Mouse (Mus musculus): ENCODE data around the gene Naa10. TPM values are rescaled to one million over a fixed set of nuclear protein-coding genes. Genes with fewer than 3 reads are reported as not detected.

Naa10 gene
- polyA plus RNA-seq, 1 experiment from 2014 or later, result 79.2 TPM

- ATAC-seq (ENCODE audit: insufficient read depth), result peak; percentile 95
- Histone ChIP-seq H3K9ac (peak overlapping the region; percentile 25; the same call in 1 of the 2 replicates), H3K4me2 (peak overlapping the region; percentile 72), H3K4me1 (replicated peaks) (peaks cover 39% of the 10 kb centered on the region), H3K4me3 (replicated peaks) (peak overlapping the region; percentile 49), H3K36me3 (replicated peaks) (peaks cover 11% of the 10 kb centered on the region; the same call in 1 of the 2 replicates), H3K27ac (replicated peaks) (peak overlapping the region; percentile 77), H3K9me3 (replicated peaks) (no peaks in the 10 kb centered on the region), H3K27me3 (no peaks in the 10 kb centered on the region)
- WGBS (ENCODE audit: insufficient replicate concordance), result 19% methylated on average over 31 of the region's 31 CpGs
Observed at GRCm38 (mm10) chrX:73914827-73915703, 6.7 kb downstream of the Naa10 start.

GRCm38 (mm10) chrX:73911588-73911987 is 10.2 kb downstream of the Naa10 start:
- H3K4me1 ChIP-seq (replicated peaks), result peaks cover 45% of the 10 kb centered on the region
- no peaks in the 10 kb centered on the region for H3K36me3 ChIP-seq (replicated peaks)
- no peaks in the 10 kb centered on the region for H3K9me3 ChIP-seq (replicated peaks)
- no peak for ATAC-seq (ENCODE audit: insufficient read depth)
- H3K4me2 ChIP-seq, result peak overlapping the region; percentile 74
- no peaks in the 10 kb centered on the region for H3K27me3 ChIP-seq
- H3K4me3 ChIP-seq (replicated peaks), result no peak overlapping the region
- H3K9ac ChIP-seq, result no peak overlapping the region
- WGBS (ENCODE audit: insufficient replicate concordance), result 46% methylated on average over 2 of the region's 2 CpGs
- H3K27ac ChIP-seq (replicated peaks), result peak overlapping the region; percentile 72

GRCm38 (mm10) chrX:73911156-73911555 is 10.6 kb downstream of the Naa10 start:
- Histone ChIP-seq H3K27me3 (no peaks in the 10 kb centered on the region), H3K27ac (replicated peaks) (peak overlapping the region; percentile 72), H3K9ac (peak overlapping the region; percentile 37; the same call in 1 of the 2 replicates), H3K4me1 (replicated peaks) (peaks cover 43% of the 10 kb centered on the region), H3K9me3 (replicated peaks) (no peaks in the 10 kb centered on the region), H3K36me3 (replicated peaks) (no peaks in the 10 kb centered on the region), H3K4me3 (replicated peaks) (peak overlapping the region; percentile 49), H3K4me2 (peak overlapping the region; percentile 74)
- WGBS (ENCODE audit: insufficient replicate concordance), result 12% methylated on average over 21 of the region's 26 CpGs
- 0 out of 2 replicates have a peak, but pooled peaks have one; percentile 8 for ATAC-seq (ENCODE audit: insufficient read depth)

- H3K36me3 ChIP-seq (replicated peaks), result no peaks in the 10 kb centered on the region
- H3K4me1 ChIP-seq (replicated peaks), result peaks cover 36% of the 10 kb centered on the region
- H3K4me3 ChIP-seq (replicated peaks), result peak overlapping the region; percentile 49
- H3K27me3 ChIP-seq, result no peaks in the 10 kb centered on the region
- H3K4me2 ChIP-seq, result peak overlapping the region; percentile 74
- no peak for ATAC-seq (ENCODE audit: insufficient read depth)
- peak overlapping the region; percentile 72 for H3K27ac ChIP-seq (replicated peaks)
- H3K9ac ChIP-seq, result no peak overlapping the region
- no peaks in the 10 kb centered on the region for H3K9me3 ChIP-seq (replicated peaks)
Observed at GRCm38 (mm10) chrX:73910451-73910850, 11.3 kb downstream of the Naa10 start.

GRCm38 (mm10) chrX:73910049-73910448 is 11.7 kb downstream of the Naa10 start:
- Histone ChIP-seq H3K9me3 (replicated peaks) (no peaks in the 10 kb centered on the region), H3K4me2 (peak overlapping the region; percentile 74; the same call in 1 of the 2 replicates), H3K4me3 (replicated peaks) (peak overlapping the region; percentile 49; the same call in 1 of the 2 replicates), H3K36me3 (replicated peaks) (no peaks in the 10 kb centered on the region), H3K27me3 (no peaks in the 10 kb centered on the region), H3K27ac (replicated peaks) (0 out of 2 replicates have a peak overlapping the region, but pooled peaks have one; percentile 72), H3K4me1 (replicated peaks) (peaks cover 35% of the 10 kb centered on the region), H3K9ac (no peak overlapping the region)
- WGBS (ENCODE audit: insufficient replicate concordance), result 32% methylated on average over 1 of the region's 1 CpGs
- no peak for ATAC-seq (ENCODE audit: insufficient read depth)

GRCm38 (mm10) chrX:73897959-73898358 is 23.8 kb downstream of the Naa10 start:
- no peaks in the 10 kb centered on the region for H3K36me3 ChIP-seq (replicated peaks)
- no peak overlapping the region for H3K9ac ChIP-seq
- no peak overlapping the region for H3K27ac ChIP-seq (replicated peaks)
- WGBS (ENCODE audit: insufficient replicate concordance), result 45% methylated on average over 3 of the region's 3 CpGs
- H3K27me3 ChIP-seq, result no peaks in the 10 kb centered on the region
- H3K4me1 ChIP-seq (replicated peaks), result no peaks in the 10 kb centered on the region
- no peak overlapping the region for H3K4me2 ChIP-seq
- no peak overlapping the region for H3K4me3 ChIP-seq (replicated peaks)
- no peak for ATAC-seq (ENCODE audit: insufficient read depth)
- no peaks in the 10 kb centered on the region for H3K9me3 ChIP-seq (replicated peaks)

GRCm38 (mm10) chrX:73895719-73896118 is 26.0 kb downstream of the Naa10 start, which contains the start of gene L1cam:
Gene L1cam, minus strand, starts transcription at chrX:73896105.
- H3K9ac ChIP-seq, result no peak within 1 kb of the TSS
- H3K9me3 ChIP-seq (replicated peaks), result no peaks in the 10 kb centered on the region
- peaks cover 3% of the 10 kb centered on the region; the same call in 1 of the 2 replicates for H3K27me3 ChIP-seq
- H3K27ac ChIP-seq (replicated peaks), result no peak within 1 kb of the TSS
- no peak within 1 kb of the TSS for H3K4me3 ChIP-seq (replicated peaks)
- H3K36me3 ChIP-seq (replicated peaks), result no peaks in the 10 kb centered on the region
- 17% methylated on average over 2 of the region's 2 CpGs for WGBS (ENCODE audit: insufficient replicate concordance)
- no peaks in the 10 kb centered on the region for H3K4me1 ChIP-seq (replicated peaks)
- ATAC-seq (ENCODE audit: insufficient read depth), result no peak
- no peak within 1 kb of the TSS for H3K4me2 ChIP-seq

- ATAC-seq (ENCODE audit: insufficient read depth), result no peak
- Histone ChIP-seq H3K9me3 (replicated peaks) (no peaks in the 10 kb centered on the region), H3K27me3 (peaks cover 3% of the 10 kb centered on the region; the same call in 1 of the 2 replicates), H3K4me1 (replicated peaks) (no peaks in the 10 kb centered on the region), H3K27ac (replicated peaks) (no peak overlapping the region), H3K36me3 (replicated peaks) (no peaks in the 10 kb centered on the region), H3K4me2 (no peak overlapping the region), H3K4me3 (replicated peaks) (no peak overlapping the region), H3K9ac (no peak overlapping the region)
- 75% methylated on average over 14 of the region's 14 CpGs for WGBS (ENCODE audit: insufficient replicate concordance)
Observed at GRCm38 (mm10) chrX:73892833-73893232, 28.9 kb downstream of the Naa10 start.

- WGBS (ENCODE audit: insufficient replicate concordance), result 55% methylated on average over 6 of the region's 6 CpGs
- Histone ChIP-seq H3K4me1 (replicated peaks) (no peaks in the 10 kb centered on the region), H3K27me3 (peaks cover 7% of the 10 kb centered on the region; the same call in 1 of the 2 replicates), H3K27ac (replicated peaks) (no peak within 1 kb of the TSS), H3K4me3 (replicated peaks) (no peak within 1 kb of the TSS), H3K9ac (no peak within 1 kb of the TSS), H3K4me2 (no peak within 1 kb of the TSS), H3K36me3 (replicated peaks) (no peaks in the 10 kb centered on the region), H3K9me3 (replicated peaks) (no peaks in the 10 kb centered on the region)
- ATAC-seq (ENCODE audit: insufficient read depth), result no peak
Observed at GRCm38 (mm10) chrX:73891551-73892152, 30.1 kb downstream of the Naa10 start, which contains the start of gene Avpr2. Gene Avpr2, plus strand, starts transcription at chrX:73892102.

- no peak overlapping the region for H3K27ac ChIP-seq (replicated peaks)
- ATAC-seq (ENCODE audit: insufficient read depth), result no peak
- H3K9ac ChIP-seq, result no peak overlapping the region
- no peak overlapping the region for H3K4me3 ChIP-seq (replicated peaks)
- H3K9me3 ChIP-seq (replicated peaks), result no peaks in the 10 kb centered on the region
- H3K4me2 ChIP-seq, result no peak overlapping the region
- H3K27me3 ChIP-seq, result peaks cover 44% of the 10 kb centered on the region
- H3K36me3 ChIP-seq (replicated peaks), result no peaks in the 10 kb centered on the region
- 45% methylated on average over 6 of the region's 6 CpGs for WGBS (ENCODE audit: insufficient replicate concordance)
- H3K4me1 ChIP-seq (replicated peaks), result 0 out of 2 replicates have a peak, but pooled peaks cover 3% of the 10 kb centered on the region
Observed at GRCm38 (mm10) chrX:73881463-73881862, 40.3 kb downstream of the Naa10 start.

- Histone ChIP-seq H3K4me3 (replicated peaks) (no peak overlapping the region; the same call in 1 of the 2 replicates), H3K27me3 (peaks cover 44% of the 10 kb centered on the region), H3K4me2 (peak overlapping the region; percentile 44), H3K9ac (no peak overlapping the region), H3K4me1 (replicated peaks) (0 out of 2 replicates have a peak, but pooled peaks cover 3% of the 10 kb centered on the region), H3K36me3 (replicated peaks) (no peaks in the 10 kb centered on the region), H3K9me3 (replicated peaks) (no peaks in the 10 kb centered on the region), H3K27ac (replicated peaks) (no peak overlapping the region)
- 27% methylated on average over 16 of the region's 16 CpGs for WGBS (ENCODE audit: insufficient replicate concordance)
- no peak for ATAC-seq (ENCODE audit: insufficient read depth)
Observed at GRCm38 (mm10) chrX:73881036-73881427, 40.7 kb downstream of the Naa10 start.

Measured in liver, embryonic 15.5 days (tissue).